Mouse (Mus musculus) heart, postnatal 4 days (tissue): ENCODE measurements around the gene Phkg2. TPM values are rescaled to one million over a fixed set of nuclear protein-coding genes. Genes with fewer than 3 reads are reported as not detected.

Experiments used
- DNase-seq: peaks from one replicate; pipeline ENCODE4 v3.0.0; 2021
- total RNA-seq, 2 experiments: library from RNA; stranded (reverse); gene quantifications; 2 replicates each; pipeline ENCODE4 v1.2.3; 2021

Phkg2 gene
- 10 to 100 TPM; 18.1 to 19.4 TPM for total RNA-seq

GRCm38 (mm10) chr7:127572895-127573471, at the start of gene Phkg2:
TSS of gene Phkg2 (plus strand) at chr7:127573340.
- DNase-seq, result peak; percentile 91

DNA sequence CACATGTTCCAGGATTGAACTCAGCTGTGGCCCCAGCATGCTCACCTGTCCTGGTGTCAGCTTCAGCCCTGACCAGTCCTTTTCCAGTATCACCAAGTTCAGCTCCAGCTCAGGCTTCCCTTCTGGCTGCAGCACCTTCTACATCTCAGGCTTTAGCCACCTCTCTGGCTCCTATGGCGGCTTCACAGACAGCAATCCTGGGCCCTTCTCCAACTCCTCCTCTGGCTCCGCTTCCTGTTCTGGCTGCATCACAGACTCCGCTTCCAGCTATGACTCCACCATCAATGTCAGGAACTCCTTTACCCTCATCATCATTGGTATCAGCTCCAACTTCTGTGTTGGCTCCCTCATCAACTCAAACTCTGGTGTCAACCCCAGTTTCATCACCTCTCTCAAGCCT, 31.5 kb upstream of the Phkg2 start:
- no peak for DNase-seq

- DNase-seq, result peak; percentile 84
Measured at GRCm38 (mm10) chr7:127549116-127549835, 23.9 kb upstream of the Phkg2 start.

DNA sequence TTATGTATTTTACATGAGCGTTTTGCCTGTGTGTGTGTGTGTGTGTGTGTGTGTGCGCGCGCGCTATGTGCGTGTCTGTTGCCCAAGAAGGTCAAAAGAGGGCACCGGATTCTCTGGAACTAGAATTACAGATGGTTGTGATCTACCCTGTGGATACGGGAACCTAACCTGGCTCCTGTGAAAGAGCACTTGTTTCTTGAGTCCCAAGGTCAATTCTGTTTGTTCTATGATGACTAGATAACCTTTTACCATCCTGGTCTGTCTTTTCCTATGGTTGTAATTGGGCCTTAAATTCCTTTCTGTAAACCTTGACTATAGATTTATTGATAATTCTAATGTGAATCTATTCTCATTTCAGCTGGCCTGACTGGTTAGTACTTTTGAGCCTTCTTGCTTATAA, 21.6 kb upstream of the Phkg2 start:
- DNase-seq, result no peak

- no peak for DNase-seq
Measured at GRCm38 (mm10) chr7:127560580-127560979, 12.6 kb upstream of the Phkg2 start.

- DNase-seq, result no peak
Measured at GRCm38 (mm10) chr7:127561340-127561858, 11.7 kb upstream of the Phkg2 start, which contains the start of gene Tmem265. TSS of gene Tmem265 (plus strand) at chr7:127561390.

DNA sequence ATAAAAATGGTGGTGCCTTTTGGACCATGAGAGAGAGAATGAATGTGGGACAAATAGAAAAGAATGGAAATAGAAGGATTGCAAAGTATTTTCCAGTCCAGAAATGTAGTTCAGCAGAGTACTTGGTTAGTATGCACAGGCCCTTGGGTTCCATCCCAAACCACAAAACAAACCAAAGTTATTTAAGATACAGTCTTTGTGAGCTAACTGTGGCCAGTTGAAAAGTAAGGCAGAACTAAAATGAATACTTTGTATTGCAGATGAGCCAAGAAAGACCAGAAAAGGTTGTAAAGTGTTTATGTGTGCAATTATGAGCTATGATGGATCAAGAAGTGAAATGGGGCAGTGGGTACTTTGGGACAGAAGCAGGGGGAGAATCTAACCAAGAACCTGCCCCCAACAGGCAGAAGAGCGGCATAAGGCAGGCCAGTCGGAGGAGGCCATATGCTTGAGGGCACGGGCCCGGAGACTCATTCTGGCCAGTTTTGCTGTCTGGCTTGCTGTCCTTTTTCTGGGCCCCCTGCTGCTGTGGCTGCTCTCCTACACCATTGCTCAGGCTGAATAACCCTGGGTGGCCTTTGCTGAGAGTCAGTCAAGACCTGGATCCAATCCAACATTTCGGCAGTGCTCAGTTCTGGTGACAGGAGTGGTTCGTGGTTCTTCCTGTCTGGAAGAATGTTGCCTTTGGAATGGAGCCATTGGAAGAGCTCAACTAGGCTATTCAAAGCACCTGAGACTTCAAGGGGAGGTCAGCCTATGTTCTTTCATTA, 8.6 kb upstream of the Phkg2 start:
- peak; percentile 70 for DNase-seq

GRCm38 (mm10) chr7:127573503-127574008, 416 bp downstream of the Phkg2 start:
- DNase-seq, result no peak

GRCm38 (mm10) chr7:127574115-127574514, 975 bp downstream of the Phkg2 start:
- no peak for DNase-seq

- no peak for DNase-seq
Measured at GRCm38 (mm10) chr7:127583260-127583659, 10.1 kb downstream of the Phkg2 start.

GRCm38 (mm10) chr7:127585031-127585430, 11.9 kb downstream of the Phkg2 start:
- no peak for DNase-seq

DNA sequence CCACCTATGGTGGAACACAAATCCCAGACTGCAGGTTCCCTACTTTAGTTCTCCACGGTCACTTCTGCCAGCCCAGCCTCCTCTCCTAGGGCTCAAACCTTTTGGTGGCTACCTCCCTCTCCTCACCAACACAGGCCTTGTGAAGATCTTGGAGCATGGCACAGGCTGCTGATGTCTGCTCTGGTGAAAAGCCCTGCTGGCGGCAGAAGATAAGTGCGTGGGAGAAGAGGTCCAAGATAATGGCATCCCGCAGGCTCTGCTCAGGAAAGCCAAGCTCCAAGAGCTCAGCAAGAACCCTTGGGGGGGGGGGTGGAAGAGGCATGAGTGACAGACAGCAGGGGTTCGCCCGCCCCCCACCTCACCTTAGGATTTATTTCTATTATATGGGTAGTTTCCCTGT, 13.0 kb downstream of the Phkg2 start:
- DNase-seq, result no peak

- DNase-seq, result no peak
Measured at GRCm38 (mm10) chr7:127587196-127587595, 14.1 kb downstream of the Phkg2 start.

DNA sequence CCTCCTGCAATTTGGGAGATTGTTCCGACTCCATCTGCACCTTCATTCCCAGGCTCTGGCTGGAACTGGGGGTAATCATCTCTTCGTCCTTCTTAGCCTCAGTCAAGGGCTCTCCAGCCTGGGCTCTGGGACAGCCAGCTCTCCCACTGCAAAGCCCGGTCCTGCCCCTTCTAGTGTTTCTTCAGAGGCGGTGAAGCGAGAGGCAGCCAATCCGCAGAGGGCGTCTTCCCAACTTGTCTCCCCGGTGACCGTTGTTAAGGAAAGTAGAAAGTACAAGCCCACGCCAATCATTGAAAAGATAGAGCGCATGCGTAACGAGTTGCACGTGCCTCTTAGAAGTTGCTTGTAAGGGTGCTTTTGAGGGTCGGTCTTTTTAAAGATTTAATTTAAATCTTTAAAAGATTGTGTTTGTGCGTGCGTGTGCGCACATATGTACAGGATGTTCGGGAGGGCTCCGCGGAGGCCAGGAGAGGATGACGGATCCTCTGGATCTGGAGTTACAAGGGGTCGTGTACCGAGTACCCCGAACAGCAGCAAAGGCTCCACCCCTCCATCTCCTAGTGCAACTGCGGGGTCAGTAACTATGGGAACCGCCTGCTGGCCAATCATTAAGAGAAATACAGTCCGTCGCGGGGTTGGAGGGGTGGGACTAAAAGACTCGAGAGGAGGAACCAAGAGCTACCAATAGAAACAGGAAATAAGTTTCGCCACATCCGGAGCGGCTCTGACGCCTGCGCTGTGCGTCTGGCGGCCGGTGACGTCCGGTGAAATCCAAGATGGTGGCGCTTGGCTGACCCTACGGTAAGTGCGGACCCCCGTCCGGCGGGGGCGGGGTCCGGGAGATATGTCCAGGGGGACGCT, 15.1 kb downstream of the Phkg2 start, which contains the start of the genes Ccdc189 and Rnf40:
Gene Ccdc189 (minus strand): TSS at position 585 of the 861 bp plus-strand sequence.
Gene Rnf40 (plus strand): TSS at position 757 of the 861 bp plus-strand sequence.
- peak; percentile 92 for DNase-seq

GRCm38 (mm10) chr7:127588901-127589300, 15.8 kb downstream of the Phkg2 start:
- DNase-seq, result no peak

DNA sequence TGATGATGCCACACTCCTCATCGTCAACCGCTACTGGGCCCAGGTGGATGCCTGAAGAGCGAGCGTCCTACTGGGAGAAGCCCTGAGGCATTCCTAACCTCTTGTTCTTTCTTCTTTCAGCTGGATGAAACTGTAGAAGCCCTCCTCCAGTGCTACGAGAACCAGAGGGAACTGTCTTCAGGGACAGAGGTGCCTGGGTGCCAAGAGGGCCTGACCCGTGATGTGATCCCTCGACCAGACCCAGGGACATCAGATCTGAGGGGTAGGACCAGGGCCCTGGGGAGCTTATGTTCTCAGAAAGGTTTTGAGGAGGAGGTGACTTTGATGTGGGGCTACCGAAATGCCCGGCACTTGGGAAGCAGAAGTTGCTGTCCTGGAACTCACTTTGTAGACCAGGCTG, 16.5 kb downstream of the Phkg2 start:
- DNase-seq, result no peak

DNA sequence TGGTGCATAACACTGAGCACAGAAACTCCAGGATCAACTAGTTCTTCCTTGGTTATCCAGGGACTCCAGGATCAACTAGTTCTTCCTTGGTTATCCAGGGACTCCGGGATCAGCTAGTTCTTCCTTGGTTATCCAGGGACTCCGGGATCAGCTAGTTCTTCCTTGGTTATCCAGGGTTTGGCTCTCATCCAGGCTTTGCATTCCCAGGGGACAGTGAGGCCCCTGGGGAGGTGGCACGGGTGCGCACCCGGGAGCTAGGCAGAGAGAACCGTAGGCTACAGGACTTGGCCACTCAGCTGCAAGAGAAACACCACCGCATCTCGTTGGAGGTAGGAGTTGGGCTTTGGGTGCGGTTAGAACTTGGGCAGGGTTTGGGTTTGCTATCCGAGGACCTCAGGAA, 18.0 kb downstream of the Phkg2 start:
- peak; percentile 51 for DNase-seq

DNA sequence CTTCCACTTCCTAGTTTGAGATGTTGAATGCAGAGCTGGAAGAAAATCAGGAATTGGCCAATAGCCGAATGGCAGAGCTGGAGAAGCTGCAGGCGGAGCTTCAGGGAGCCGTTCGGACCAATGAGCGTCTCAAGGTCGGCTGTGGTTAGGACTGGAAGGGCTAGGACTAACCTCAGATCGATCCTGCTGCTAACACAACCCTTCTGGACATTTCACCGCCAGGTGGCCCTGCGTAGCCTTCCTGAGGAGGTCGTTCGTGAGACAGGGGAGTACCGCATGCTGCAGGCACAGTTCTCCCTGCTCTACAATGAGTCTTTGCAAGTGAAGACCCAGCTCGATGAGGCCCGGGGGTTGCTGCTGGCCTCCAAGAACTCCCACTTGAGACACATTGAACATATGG, 19.4 kb downstream of the Phkg2 start:
- DNase-seq, result no peak

- DNase-seq, result no peak
Measured at GRCm38 (mm10) chr7:127596747-127597146, 23.6 kb downstream of the Phkg2 start.

GRCm38 (mm10) chr7:127600612-127601011, 27.5 kb downstream of the Phkg2 start:
- no peak for DNase-seq

- DNase-seq, result no peak
Measured at GRCm38 (mm10) chr7:127601735-127602134, 28.6 kb downstream of the Phkg2 start.

DNA sequence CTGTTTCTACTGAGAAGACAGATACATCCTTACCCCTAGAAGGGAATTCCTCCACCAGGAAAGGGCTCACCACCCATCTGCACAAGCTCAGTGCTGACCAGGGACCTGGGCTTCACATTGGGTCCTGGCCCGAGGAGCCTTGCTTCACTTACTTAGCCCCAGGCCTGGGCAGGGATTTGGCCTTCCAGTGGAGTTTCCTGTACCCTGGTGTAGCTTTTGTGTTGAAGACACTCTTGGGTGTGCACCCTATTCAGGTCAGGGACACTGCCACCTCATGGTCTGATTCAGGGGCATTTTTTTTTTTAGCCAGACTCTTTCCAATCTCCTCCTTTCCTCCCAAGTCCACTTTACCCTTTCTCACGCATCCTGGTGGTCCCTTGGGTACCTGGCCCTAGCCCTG, 29.8 kb downstream of the Phkg2 start:
- no peak for DNase-seq
